Mouse (Mus musculus) neutrophil, adult 65 days (primary cell): ENCODE results near the gene Numa1. TPM values are rescaled to one million over a fixed set of nuclear protein-coding genes. Genes with fewer than 3 reads are reported as not detected.

ENCODE experiments used
- total RNA-seq: library from RNA; stranded (reverse); gene quantifications from 2 replicates; pipeline ENCODE4 v1.2.4, GENCODE M21; 2023

The Numa1 gene
- total RNA-seq, result 91.4 and 106 TPM in 2 replicates

GRCm38 (mm10) chr7:101933751-101934240, at the start of gene Numa1, which contains the start of gene Lrrc51:
Numa1 (plus strand) TSS chr7:101934111.
Lrrc51 (minus strand) TSS chr7:101933895.

GRCm38 (mm10) chr7:101905561-101906286, 28.2 kb upstream of the Numa1 start, which contains the start of gene Lamtor1:
Lamtor1 (plus strand) TSS chr7:101905904.

GRCm38 (mm10) chr7:101906287-101906681, 27.6 kb upstream of the Numa1 start, which contains the start of gene Tomt:
Tomt (minus strand) TSS chr7:101906359.

GRCm38 (mm10) chr7:102018590-102018989, 84.7 kb downstream of the Numa1 start, which contains the start of gene Il18bp:
Il18bp (minus strand) TSS chr7:102018690.

Other genes with a start within 250 kb of the Numa1 start
- not detected in 2 replicates for gene Phox2a, start 115.8 kb upstream of the Numa1 start, total RNA-seq
- 14.9 and 24.8 TPM in 2 replicates for gene Inppl1, start 95.9 kb upstream of the Numa1 start, total RNA-seq
- gene Folr2, start 76.9 kb upstream of the Numa1 start, total RNA-seq, result 1.5 TPM in 1 of 2 replicates, not detected in the other
- 40.4 and 44.1 TPM in 2 replicates for gene Anapc15, start 70.4 kb upstream of the Numa1 start, total RNA-seq
- not detected in 2 replicates for gene Folr1, start 63.3 kb upstream of the Numa1 start, total RNA-seq
- 97.8 and 108 TPM in 2 replicates for gene Lamtor1, start 28.2 kb upstream of the Numa1 start, total RNA-seq
- 0.18 TPM in 1 of 2 replicates, not detected in the other for gene Tomt, start 27.8 kb upstream of the Numa1 start, total RNA-seq
- 0.51 and 1.1 TPM in 2 replicates for gene Lrrc51, start 216 bp upstream of the Numa1 start, total RNA-seq
- 28.7 and 30.3 TPM in 2 replicates for gene Il18bp, start 84.6 kb downstream of the Numa1 start, total RNA-seq
- 12.0 and 16.0 TPM in 2 replicates for gene Rnf121, start 131.4 kb downstream of the Numa1 start, total RNA-seq
- gene Xndc1, start 131.4 kb downstream of the Numa1 start, total RNA-seq, result 6.9 and 8.8 TPM in 2 replicates
- 0.54 and 1.1 TPM in 2 replicates for gene Xntrpc, start 131.6 kb downstream of the Numa1 start, total RNA-seq
- gene Trpc2, start 149.0 kb downstream of the Numa1 start, total RNA-seq, result 0.22 and 0.45 TPM in 2 replicates
- not detected in 2 replicates for gene Art1, start 167.6 kb downstream of the Numa1 start, total RNA-seq
- not detected in 2 replicates for gene Art5, start 175.4 kb downstream of the Numa1 start, total RNA-seq
- gene Chrna10, start 182.7 kb downstream of the Numa1 start, total RNA-seq, result 0.16 TPM in 1 of 2 replicates, not detected in the other